Mouse (Mus musculus): ENCODE data around the gene Ntm.

The Ntm gene

DNA sequence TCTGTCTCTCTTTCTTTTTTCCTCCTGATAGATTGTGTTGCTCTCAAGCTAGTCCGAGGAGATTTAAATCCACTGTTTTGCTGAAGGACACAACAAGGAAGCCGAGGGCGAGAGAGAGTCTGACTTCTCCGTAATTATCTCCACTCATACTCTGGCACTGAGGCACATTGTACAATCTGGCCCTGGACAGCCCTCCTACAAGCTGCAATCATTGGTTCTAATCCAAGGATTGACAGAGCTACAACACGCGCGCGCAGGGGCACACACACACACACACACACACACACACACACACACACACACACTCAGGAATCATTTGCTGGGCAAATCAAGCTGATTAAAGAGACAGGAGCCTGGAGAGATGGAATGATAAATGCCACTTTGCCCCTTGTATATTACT lies at the start of gene Ntm:
Gene Ntm (minus strand): TSS at position 164 of the 400 bp plus-strand sequence.
- DNase-seq (ENCODE audit: low read depth, low spot score), result no peak

- no peak for DNase-seq (ENCODE audit: low read depth, low spot score)
These were observed 42.8 kb upstream of the Ntm start for GRCm38 (mm10) chr9:30005701-30006100.

DNA sequence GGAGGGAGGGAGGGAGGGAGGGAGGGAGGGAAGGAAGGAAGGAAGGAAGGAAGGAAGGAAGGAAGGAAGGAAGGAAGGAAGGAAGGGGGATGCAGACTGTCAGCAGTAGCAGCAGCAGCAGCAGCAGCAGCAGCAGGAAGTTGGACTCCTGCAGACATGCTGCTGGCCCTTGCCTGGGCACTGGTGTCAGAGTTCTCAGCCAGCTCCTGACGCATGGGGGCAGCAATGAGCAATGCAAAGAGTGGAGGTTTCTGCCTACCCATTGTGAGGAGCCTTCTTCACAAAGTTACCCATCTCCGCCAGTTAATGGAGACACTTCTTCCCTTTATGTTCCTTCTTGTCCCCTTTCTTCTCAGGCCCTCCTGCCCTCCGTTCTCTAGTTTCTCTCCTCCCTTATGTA lies 40.7 kb upstream of the Ntm start:
- no peak for DNase-seq (ENCODE audit: low read depth, low spot score)

GRCm38 (mm10) chr9:29981177-29981915 lies 18.4 kb upstream of the Ntm start:
- no peak for DNase-seq (ENCODE audit: low read depth, low spot score)

DNA sequence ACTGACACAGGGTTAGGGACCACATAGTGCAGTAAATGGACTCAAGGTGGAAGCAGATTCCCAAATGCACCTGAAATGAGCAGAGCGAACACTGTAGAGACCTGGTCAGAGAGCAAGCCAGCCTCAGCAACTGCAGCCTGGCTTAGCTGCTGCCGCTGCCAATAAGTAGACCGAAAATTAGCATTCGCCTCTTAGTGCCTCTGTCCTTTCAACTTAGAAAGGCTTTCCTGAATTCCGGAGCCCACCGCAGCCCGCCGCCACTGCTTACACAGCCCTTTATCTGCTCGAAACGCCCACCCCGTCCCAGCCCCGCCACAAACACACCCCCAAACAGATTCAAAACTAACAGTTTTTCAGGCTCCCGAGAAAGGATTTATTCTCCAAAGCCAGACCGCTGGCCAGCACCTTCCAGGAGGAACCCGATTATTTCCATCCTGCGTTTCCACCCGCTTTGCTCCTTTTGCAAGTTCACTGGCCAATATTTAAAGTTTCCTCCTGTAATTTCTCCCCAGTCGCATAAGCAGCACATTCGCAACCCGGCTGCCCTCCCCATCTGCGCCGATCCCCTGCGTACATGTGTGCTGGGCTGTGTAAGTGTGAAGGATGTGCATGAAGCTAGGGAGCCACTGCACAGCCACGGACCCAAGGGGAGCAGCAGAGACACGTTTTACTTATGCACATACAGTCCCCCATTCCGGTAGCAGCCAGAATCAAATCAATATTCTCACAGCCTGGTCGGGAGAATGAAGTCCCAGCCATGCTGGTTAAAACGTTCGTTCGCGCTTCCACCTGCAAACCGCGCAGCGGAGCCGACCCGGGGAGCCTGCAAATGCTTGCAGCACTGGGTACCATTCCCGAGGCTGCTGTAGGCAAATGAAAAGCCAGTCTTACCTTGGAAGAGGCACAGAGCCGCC lies 730 bp downstream of the Ntm start:
- DNase-seq (ENCODE audit: low read depth, low spot score), result no peak

DNA sequence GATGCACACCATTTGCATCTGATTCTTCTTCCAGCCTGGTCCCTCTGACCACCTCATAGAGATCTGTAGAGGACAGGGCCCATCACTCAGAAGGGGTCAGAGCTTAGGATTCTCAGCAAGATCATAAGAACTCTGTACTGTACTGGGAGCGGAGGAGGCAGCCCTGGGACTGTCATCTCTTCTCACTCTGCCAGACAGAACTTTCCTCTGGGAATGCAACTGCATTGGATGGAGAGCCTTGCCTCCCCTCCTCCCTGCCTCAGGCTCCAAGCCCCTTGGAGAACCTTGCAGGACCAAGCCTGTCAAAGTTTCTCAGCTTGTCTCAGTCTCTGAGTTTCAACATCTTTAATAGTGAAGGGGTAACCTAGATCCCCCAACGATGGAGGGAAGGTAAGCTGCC lies 1.4 kb downstream of the Ntm start:
- no peak for DNase-seq (ENCODE audit: low read depth, low spot score)

GRCm38 (mm10) chr9:29960741-29961140 lies 2.2 kb downstream of the Ntm start:
- no peak for DNase-seq (ENCODE audit: low read depth, low spot score)

DNA sequence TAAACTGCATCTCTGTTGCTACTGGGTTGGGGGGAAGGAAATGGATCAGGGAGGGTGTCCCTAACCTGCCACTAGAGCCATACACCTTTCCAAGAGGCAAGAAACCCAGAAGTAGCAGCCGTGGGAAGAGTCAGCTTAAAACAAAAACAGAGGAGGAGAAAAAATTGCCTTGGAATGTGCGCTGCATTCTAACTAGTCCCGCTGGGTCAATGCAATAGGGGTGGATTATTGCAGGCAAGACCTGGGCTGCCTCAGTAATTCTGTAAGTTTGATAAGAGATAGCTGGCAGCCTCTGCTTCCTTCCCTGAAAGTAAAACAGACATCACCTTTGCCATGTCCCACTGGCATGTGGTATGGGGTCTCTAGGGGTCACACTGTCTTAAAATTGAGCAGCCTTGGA lies 2.7 kb downstream of the Ntm start:
- no peak for DNase-seq (ENCODE audit: low read depth, low spot score)

GRCm38 (mm10) chr9:29956936-29957335 lies 6.0 kb downstream of the Ntm start:
- no peak for DNase-seq (ENCODE audit: low read depth, low spot score)

DNA sequence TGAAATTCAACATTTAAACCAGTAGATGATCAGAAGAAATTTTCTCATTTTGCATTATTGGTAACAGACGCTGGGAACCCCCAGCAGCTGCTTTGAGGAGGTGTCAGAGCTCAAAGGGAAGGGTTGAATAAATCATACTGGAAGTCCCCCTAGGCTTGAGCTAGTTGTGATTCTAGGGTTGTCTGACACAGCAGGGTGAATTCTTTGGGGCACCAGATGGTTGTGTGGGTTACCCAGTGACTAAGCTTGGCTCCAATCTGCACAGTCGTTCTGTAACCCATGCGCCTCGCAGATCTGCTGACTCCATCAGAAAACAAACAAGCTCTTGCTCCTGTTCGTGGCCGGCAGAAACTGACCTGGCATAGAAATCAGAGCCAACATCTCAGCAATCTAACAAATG lies 8.9 kb downstream of the Ntm start:
- no peak for DNase-seq (ENCODE audit: low read depth, low spot score)

DNA sequence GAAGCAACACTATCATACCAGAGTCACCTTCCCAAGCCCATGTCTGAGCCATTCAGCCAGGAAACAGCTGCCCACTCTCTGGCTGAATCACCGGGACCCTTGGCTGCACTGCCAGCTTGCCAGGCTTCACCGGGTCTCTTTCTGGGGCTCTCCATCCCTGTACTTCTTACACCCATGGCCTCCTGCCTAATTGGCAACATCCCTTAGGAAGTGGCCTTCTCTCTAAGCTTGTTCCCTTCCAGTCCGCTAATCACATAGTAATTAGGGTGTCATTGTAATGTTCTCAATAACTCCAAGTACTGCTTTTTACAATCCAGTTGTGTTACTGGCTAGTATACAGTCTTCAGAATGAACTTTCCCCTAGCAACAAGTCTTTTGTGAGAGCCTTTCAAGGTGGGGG lies 13.9 kb downstream of the Ntm start:
- DNase-seq (ENCODE audit: low read depth, low spot score), result no peak

DNA sequence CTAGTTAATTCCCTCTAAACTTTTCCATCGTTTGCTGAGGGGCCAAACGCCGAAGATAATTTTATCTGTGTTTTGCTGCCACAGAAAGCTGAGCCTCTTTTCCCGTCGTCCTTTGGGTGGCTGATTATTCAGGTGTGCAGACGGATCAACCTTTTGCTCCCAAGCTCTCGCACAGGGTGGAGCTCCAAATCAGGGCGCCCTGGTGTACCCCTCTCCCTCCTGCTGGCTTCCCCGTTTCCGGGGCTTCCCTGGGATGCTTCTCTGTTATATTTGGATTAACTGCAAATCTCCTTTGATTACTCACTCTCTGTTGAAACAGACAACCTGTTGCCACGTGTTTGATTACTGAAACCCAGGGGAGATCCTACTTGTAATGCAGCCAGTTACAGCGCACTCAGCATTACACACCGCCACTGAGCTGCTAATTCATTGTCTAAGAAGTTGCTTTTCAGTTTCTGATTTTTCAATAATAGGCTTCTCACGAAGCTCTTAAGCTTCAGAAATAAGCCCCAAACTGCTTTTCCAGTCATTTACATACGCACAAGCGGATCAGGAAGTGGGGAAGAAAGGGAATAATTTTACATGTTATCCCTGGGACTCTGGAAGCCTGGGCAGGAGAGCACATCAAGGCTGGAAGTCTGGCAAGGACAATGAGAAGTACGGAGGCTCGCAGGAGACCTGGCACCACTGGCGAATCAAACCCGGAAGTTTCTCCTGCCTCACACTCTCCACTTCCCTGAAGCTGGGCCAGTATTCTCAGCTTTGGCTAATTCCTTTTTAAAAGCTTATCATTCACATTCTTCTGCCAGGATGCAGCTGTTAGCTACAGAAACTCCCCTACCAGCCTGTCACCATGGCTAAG lies 19.5 kb downstream of the Ntm start:
- no peak for DNase-seq (ENCODE audit: low read depth, low spot score)

- DNase-seq (ENCODE audit: low read depth, low spot score), result no peak
These were observed 20.6 kb downstream of the Ntm start for GRCm38 (mm10) chr9:29942183-29942952.

GRCm38 (mm10) chr9:29939517-29940034 lies 23.4 kb downstream of the Ntm start:
- no peak for DNase-seq (ENCODE audit: low read depth, low spot score)

- DNase-seq (ENCODE audit: low read depth, low spot score), result no peak
These were observed 34.1 kb downstream of the Ntm start for GRCm38 (mm10) chr9:29928796-29929195.

DNA sequence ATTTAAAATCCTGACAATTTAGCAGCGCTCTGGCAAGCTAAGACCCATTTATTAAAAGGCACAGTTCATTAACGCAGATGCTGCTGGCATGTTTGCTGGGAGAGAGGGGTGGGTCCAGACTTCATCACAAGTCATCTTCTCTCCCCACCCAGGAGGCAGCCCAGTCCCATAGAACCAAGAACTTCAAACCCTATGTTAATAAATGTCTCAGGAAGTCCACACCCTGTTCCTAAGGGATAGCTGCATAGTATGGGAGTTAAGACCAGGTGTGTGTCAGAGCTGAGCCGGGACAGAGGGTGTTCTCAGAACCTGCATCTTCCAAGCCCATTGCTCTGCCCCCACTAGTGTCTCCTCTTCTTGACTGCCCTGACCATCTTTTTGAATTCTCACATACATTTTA lies 37.6 kb downstream of the Ntm start:
- DNase-seq (ENCODE audit: low read depth, low spot score), result no peak

GRCm38 (mm10) chr9:29898406-29899054 lies 64.4 kb downstream of the Ntm start:
- DNase-seq (ENCODE audit: low read depth, low spot score), result no peak

DNA sequence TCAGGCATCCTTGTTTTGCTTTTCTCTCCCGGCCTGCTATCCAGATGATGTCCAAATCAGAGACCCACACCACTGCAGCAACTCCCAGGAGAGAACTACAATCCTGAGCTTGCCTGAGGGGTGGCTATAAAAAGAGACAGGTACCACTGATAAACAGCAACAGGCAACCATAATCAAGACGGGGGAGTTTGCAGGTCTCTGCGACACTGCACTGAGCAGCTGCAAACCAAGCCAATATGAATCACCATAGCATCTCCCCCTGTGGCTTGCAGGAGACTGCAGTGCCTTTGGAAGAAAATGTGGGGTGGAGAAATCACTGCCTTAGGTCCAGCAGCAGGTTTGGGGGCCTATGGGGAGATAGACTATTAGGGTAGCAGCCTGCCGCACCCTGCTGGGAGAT lies 65.5 kb downstream of the Ntm start:
- no peak for DNase-seq (ENCODE audit: low read depth, low spot score)

DNA sequence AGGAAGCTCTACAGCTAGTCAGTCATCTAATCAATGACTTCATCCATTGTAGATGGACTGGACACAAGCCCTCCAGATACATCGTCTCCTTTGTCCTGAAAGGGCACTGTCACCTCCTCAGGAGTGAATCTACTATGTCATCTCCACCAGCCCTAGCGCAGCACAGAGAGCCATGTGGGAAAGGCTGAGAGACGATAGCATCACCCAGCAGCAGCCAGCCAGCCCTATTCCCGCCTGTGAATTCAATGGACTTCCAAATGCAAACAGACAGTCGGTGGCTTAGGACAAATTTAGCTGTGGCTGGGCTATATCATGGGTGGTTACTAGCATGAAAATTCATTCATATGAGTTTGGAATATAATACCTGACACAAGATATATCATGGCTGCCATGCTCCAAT lies 70.1 kb downstream of the Ntm start:
- DNase-seq (ENCODE audit: low read depth, low spot score), result no peak

DNA sequence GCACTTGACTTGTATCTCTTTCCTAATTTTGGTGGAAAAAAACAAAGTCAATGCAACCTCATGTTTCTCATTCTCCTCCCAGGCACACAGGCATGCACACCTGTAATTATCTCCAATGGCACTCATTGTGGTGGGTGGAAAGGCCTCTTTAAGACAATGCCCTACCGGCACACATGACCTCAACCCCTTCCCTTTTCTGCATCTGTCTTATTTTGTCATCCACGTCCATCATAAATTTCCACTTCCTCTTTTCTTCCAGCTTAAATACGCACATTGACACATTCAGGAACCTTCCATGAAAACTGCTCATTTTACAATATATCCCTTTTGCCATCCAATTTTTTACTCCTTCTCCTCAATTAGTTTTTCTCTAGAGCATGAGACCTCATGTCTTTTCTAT lies 74.2 kb downstream of the Ntm start:
- DNase-seq (ENCODE audit: low read depth, low spot score), result no peak

Data from WW6 (cell line).